8 mouse cellular contexts compared by ENCODE assay signal in genomic region chr5:114175596-114176171, GRCm38 (mm10). TPM values are rescaled to one million over a fixed set of nuclear protein-coding genes. Genes with fewer than 3 reads are reported as not detected.
A peak's percentile ranks its signal among the peaks of the same experiment; 100 is the strongest.
DNase-seq lines count a peak whose midpoint lies in the region; ATAC-seq and TF ChIP-seq lines count a peak whose summit lies in the region.

No protein-coding gene starts in this region.

- H3ac ChIP-seq in myocyte (ENCODE audit: control insufficient read depth, insufficient read length) = peak overlapping the region; percentile 45

- TF ChIP-seq CTCF in liver, adult 2 months (IDR thresholded peaks at IDR 0.05; ENCODE audit: low read depth, low read length) = no peak

- peak; percentile 96 for ATAC-seq in heart, embryonic 11.5 days (replicated peaks; ENCODE audit: insufficient number of reproducible peaks, low FRiP score, low TSS enrichment)
- ATAC-seq in kidney, embryonic 15.5 days (replicated peaks; ENCODE audit: low FRiP score) = peak; percentile 96

- under 1% methylated on average over 26 of the region's 26 CpGs for WGBS in heart, embryonic 11.5 days (ENCODE audit: insufficient replicate concordance)
- under 1% methylated on average over 26 of the region's 26 CpGs for WGBS in kidney, embryonic 15.5 days
- WGBS in liver, adult 2 months = 5% methylated on average over 26 of the region's 26 CpGs

- DNase-seq in CD4-positive, CD25-positive, alpha-beta regulatory T cell, adult 2 months (ENCODE audit: low read depth, low spot score) = peak; percentile 75
- peak; percentile 16 for DNase-seq in brain, embryonic 18.5 days (ENCODE audit: low read depth, low spot score)
- DNase-seq in liver, adult 2 months (ENCODE audit: extremely low read depth, low read depth, low spot score) = peak; percentile 89
- DNase-seq in splenic B cell, adult 2 months (ENCODE audit: low read depth, low spot score) = peak; percentile 52

- no peaks in the 10 kb centered on the region; the same call in none of the 2 replicates for H3K27me3 ChIP-seq in erythroblast, embryonic 14.5 days (ENCODE audit: control insufficient read depth)
- no peaks in the 10 kb centered on the region for H3K27me3 ChIP-seq in heart, embryonic 11.5 days (ENCODE audit: control insufficient read depth, insufficient read depth, low read length)
- no peaks in the 10 kb centered on the region for H3K27me3 ChIP-seq in kidney, embryonic 15.5 days
- H3K27me3 ChIP-seq in liver, adult 2 months (ENCODE audit: control insufficient read depth, insufficient read depth, low read length) = no peaks in the 10 kb centered on the region
- H3K27me3 ChIP-seq in myocyte (ENCODE audit: control insufficient read depth, insufficient read depth, insufficient read length) = no peaks in the 10 kb centered on the region
- no peaks in the 10 kb centered on the region; the same call in 1 of the 2 replicates for H3K27me3 ChIP-seq in splenic B cell, adult 2 months (ENCODE audit: control insufficient read depth, insufficient read depth, low read length, poor library complexity, severe bottlenecking)

- H3K4me1 ChIP-seq in erythroblast, embryonic 14.5 days (ENCODE audit: control insufficient read depth) = peaks cover 22% of the 10 kb centered on the region
- peaks cover 4% of the 10 kb centered on the region for H3K4me1 ChIP-seq in heart, embryonic 11.5 days (ENCODE audit: control insufficient read depth, insufficient read depth, low read length)
- peaks cover 28% of the 10 kb centered on the region for H3K4me1 ChIP-seq in kidney, embryonic 15.5 days
- peaks cover 18% of the 10 kb centered on the region for H3K4me1 ChIP-seq in liver, adult 2 months (ENCODE audit: control insufficient read depth, insufficient read depth, low read length)

- no peaks in the 10 kb centered on the region for H3K36me3 ChIP-seq in erythroblast, embryonic 14.5 days (ENCODE audit: control insufficient read depth)
- 0 out of 2 replicates have a peak, but pooled peaks cover 3% of the 10 kb centered on the region for H3K36me3 ChIP-seq in heart, embryonic 11.5 days (ENCODE audit: control insufficient read depth, insufficient read depth, low read length)
- H3K36me3 ChIP-seq in kidney, embryonic 15.5 days = no peaks in the 10 kb centered on the region
- H3K36me3 ChIP-seq in liver, adult 2 months (ENCODE audit: control insufficient read depth, insufficient read depth, low read length) = no peaks in the 10 kb centered on the region
- no peaks in the 10 kb centered on the region for H3K36me3 ChIP-seq in myocyte (ENCODE audit: control insufficient read depth, insufficient read depth)
- no peaks in the 10 kb centered on the region for H3K36me3 ChIP-seq in splenic B cell, adult 2 months (ENCODE audit: control insufficient read depth, insufficient read depth, low read length, poor library complexity, severe bottlenecking)

- H3K4me2 ChIP-seq in heart, embryonic 11.5 days = peak overlapping the region; percentile 87
- peak overlapping the region; percentile 90 for H3K4me2 ChIP-seq in kidney, embryonic 15.5 days
- peak overlapping the region; percentile 95 for H3K4me2 ChIP-seq in myocyte (ENCODE audit: low read depth)

- H3K4me3 ChIP-seq in erythroblast, embryonic 14.5 days (replicated peaks) = peak overlapping the region; percentile 62
- H3K4me3 ChIP-seq in heart, embryonic 11.5 days (ENCODE audit: low read depth, low read length) = peak overlapping the region; percentile 58
- H3K4me3 ChIP-seq in kidney, embryonic 15.5 days (replicated peaks) = peak overlapping the region; percentile 59
- peak overlapping the region; percentile 59 for H3K4me3 ChIP-seq in liver, adult 2 months (ENCODE audit: insufficient read depth, low read depth, low read length)
- peak overlapping the region; percentile 29 for H3K4me3 ChIP-seq in myocyte

- H3K27ac ChIP-seq in heart, embryonic 11.5 days (ENCODE audit: low read depth, low read length) = peak overlapping the region; percentile 72
- H3K27ac ChIP-seq in kidney, embryonic 15.5 days = peak overlapping the region; percentile 83
- H3K27ac ChIP-seq in liver, adult 2 months (replicated peaks; ENCODE audit: insufficient read depth, low read depth, low read length) = peak overlapping the region; percentile 22

- H3K79me2 ChIP-seq in liver, adult 2 months (ENCODE audit: control insufficient read depth, insufficient read depth, low read length) = no peaks in the 10 kb centered on the region
- H3K79me2 ChIP-seq in myocyte (ENCODE audit: control insufficient read depth, insufficient read depth) = no peaks in the 10 kb centered on the region

- no peaks in the 10 kb centered on the region for H3K9me3 ChIP-seq in erythroblast, embryonic 14.5 days (ENCODE audit: control insufficient read depth, low read length)
- no peaks in the 10 kb centered on the region for H3K9me3 ChIP-seq in heart, embryonic 11.5 days (replicated peaks; ENCODE audit: control insufficient read depth, low read length)
- H3K9me3 ChIP-seq in kidney, embryonic 15.5 days (replicated peaks) = no peaks in the 10 kb centered on the region

- H3K9ac ChIP-seq in heart, embryonic 11.5 days (ENCODE audit: low read depth, low read length) = peak overlapping the region; percentile 73
- peak overlapping the region; percentile 50 for H3K9ac ChIP-seq in kidney, embryonic 15.5 days
- H3K9ac ChIP-seq in liver, adult 2 months (ENCODE audit: low read depth, low read length) = peak overlapping the region; percentile 65

- TF ChIP-seq POLR2A in liver, adult 2 months (IDR thresholded peaks at IDR 0.05; ENCODE audit: extremely low read depth, insufficient read depth, low read length) = peak; percentile 67
- TF ChIP-seq POLR2A in myocyte (IDR thresholded peaks at IDR 0.05; ENCODE audit: insufficient read length, low read depth) = peak; percentile 85

TF ChIP-seq in myocyte, 11 proteins besides CTCF, POLR2A, EP300 and RAD21:
- TF ChIP-seq REST (IDR thresholded peaks at IDR 0.05; ENCODE audit: insufficient read depth, insufficient read length) (no peak), TCF3 (IDR thresholded peaks at IDR 0.05; ENCODE audit: insufficient read length, low read depth) (no peak), MYOG (IDR thresholded peaks at IDR 0.05; ENCODE audit: control insufficient read depth in 1 of 3, insufficient read depth in 1 of 3, insufficient read length in 2 of 3, low read depth in 2 of 3) (peak in 2 of 3 experiments; percentile 82), MYOD1 (IDR thresholded peaks at IDR 0.05; ENCODE audit: control insufficient read depth in 1 of 3, insufficient read length in 2 of 3, low read depth in 2 of 3) (peak in 2 of 3 experiments; percentile 54 to 78), POLR2AphosphoS2 (IDR thresholded peaks at IDR 0.05; ENCODE audit: insufficient read length, low read depth) (peak; percentile 46), CEBPB (IDR thresholded peaks at IDR 0.05; ENCODE audit: insufficient read depth, poor library complexity, severe bottlenecking) (no peak), TCF12 (IDR thresholded peaks at IDR 0.05; ENCODE audit: insufficient read depth, poor library complexity, severe bottlenecking) (no peak), SRF (IDR thresholded peaks at IDR 0.05; ENCODE audit: control insufficient read depth, insufficient read length, low read depth) (peak; percentile 47), USF1 (IDR thresholded peaks at IDR 0.05; ENCODE audit: low read depth) (no peak), E2F4 (IDR thresholded peaks at IDR 0.05; ENCODE audit: insufficient read depth) (no peak), MAX (IDR thresholded peaks at IDR 0.05; ENCODE audit: low read depth) (no peak)
TF ChIP-seq in myocyte: peak in this region for 4.

RNA-seq across cellular contexts. Expression of gene Acacb, which starts 29.3 kb away (rescaled TPM):
- polyA plus RNA-seq in erythroblast, embryonic 14.5 days (2012) = under 0.01 and 0.01 TPM in 2 replicates
- 7.6 and 8.0 TPM in 2 replicates for polyA plus RNA-seq in heart, embryonic 11.5 days (2014; fragmentation: Nextera tagmentation; extraction: Ambion mirVana)
- 4.1 and 4.8 TPM in 2 replicates for polyA plus RNA-seq in kidney, embryonic 15.5 days (2015; fragmentation: Nextera tagmentation; extraction: Ambion mirVana)
- total RNA-seq in liver, adult 2 months (2014; rRNA removed) = 26.8 and 39.4 TPM in 2 replicates
- 27.9 and 45.8 TPM in 2 replicates for polyA plus RNA-seq in liver, adult 2 months (2012; rRNA removed)
- polyA plus RNA-seq in myocyte (2012; fragmentation: generic; extraction: Trizol) = 0.84 TPM

RNA-seq across cellular contexts. Expression of gene Ung, which starts 45.5 kb away (rescaled TPM):
- polyA plus RNA-seq in erythroblast, embryonic 14.5 days (2012) = 2.7 and 3.7 TPM in 2 replicates
- polyA plus RNA-seq in heart, embryonic 11.5 days (2014; fragmentation: Nextera tagmentation; extraction: Ambion mirVana) = 26.3 and 37.0 TPM in 2 replicates
- 61.4 and 63.5 TPM in 2 replicates for polyA plus RNA-seq in kidney, embryonic 15.5 days (2015; fragmentation: Nextera tagmentation; extraction: Ambion mirVana)
- 2.4 and 4.6 TPM in 2 replicates for total RNA-seq in liver, adult 2 months (2014; rRNA removed)
- 5.0 and 5.3 TPM in 2 replicates for polyA plus RNA-seq in liver, adult 2 months (2012; rRNA removed)
- polyA plus RNA-seq in myocyte (2012; fragmentation: generic; extraction: Trizol) = 2.7 TPM

RNA-seq across cellular contexts. Expression of gene Alkbh2, which starts 47.7 kb away (rescaled TPM):
- 0.91 and 1.8 TPM in 2 replicates for polyA plus RNA-seq in erythroblast, embryonic 14.5 days (2012)
- 8.7 and 12.8 TPM in 2 replicates for polyA plus RNA-seq in heart, embryonic 11.5 days (2014; fragmentation: Nextera tagmentation; extraction: Ambion mirVana)
- 10.7 and 11.8 TPM in 2 replicates for polyA plus RNA-seq in kidney, embryonic 15.5 days (2015; fragmentation: Nextera tagmentation; extraction: Ambion mirVana)
- total RNA-seq in liver, adult 2 months (2014; rRNA removed) = 3.1 and 5.1 TPM in 2 replicates
- polyA plus RNA-seq in liver, adult 2 months (2012; rRNA removed) = 7.0 and 10.1 TPM in 2 replicates
- 5.7 TPM for polyA plus RNA-seq in myocyte (2012; fragmentation: generic; extraction: Trizol)

Comparison
In these comparisons a context has a peak if more than half of its experiments do, and no peak if none do; other contexts are left out.
1. Peak in every context shown above with its lines: DNase-seq, ATAC-seq, H3K4me3 ChIP-seq and H3K27ac ChIP-seq.
2. DNase-seq: peak in every context shown above with its lines; median percentile 89 in liver, adult 2 months; 75 in CD4-positive, CD25-positive, alpha-beta regulatory T cell, adult 2 months; 52 in splenic B cell, adult 2 months; 16 in brain, embryonic 18.5 days.
3. H3K27ac ChIP-seq: peak in every context shown above with its lines; median percentile 83 in kidney, embryonic 15.5 days; 72 in heart, embryonic 11.5 days; 22 in liver, adult 2 months.